Mouse (Mus musculus): ENCODE results near the gene Kcnip3. TPM values are rescaled to one million over a fixed set of nuclear protein-coding genes. Genes with fewer than 3 reads are reported as not detected.

Gene Kcnip3
- total and polyA plus RNA-seq, 3 experiments: 0.22 TPM; not detected in 2

GRCm38 (mm10) chr2:127531592-127531991 is 9.7 kb upstream of the Kcnip3 start:
- no peaks in the 10 kb centered on the region for H3K9me3 ChIP-seq (replicated peaks; ENCODE audit: insufficient read depth, low read length)
- no peaks in the 10 kb centered on the region for H3K27me3 ChIP-seq (ENCODE audit: control insufficient read depth in 1 of 2, insufficient read depth in 2 of 2, low read length in 2 of 2)
- no peak for TF ChIP-seq MAX (IDR thresholded peaks at IDR 0.05; ENCODE audit: low read length)
- no peak for TF ChIP-seq MEF2A (IDR thresholded peaks at IDR 0.05; ENCODE audit: extremely low read depth, insufficient replicate concordance, low read depth, low read length, poor library complexity, severe bottlenecking)
- TF ChIP-seq TBP (IDR thresholded peaks at IDR 0.05; ENCODE audit: low read depth, low read length): no peak
- TF ChIP-seq USF2 (IDR thresholded peaks at IDR 0.05; ENCODE audit: borderline replicate concordance in 1 of 2, insufficient read depth in 1 of 2, low read depth in 1 of 2, low read length in 2 of 2): no peak
- no peak for TF ChIP-seq MYC (IDR thresholded peaks at IDR 0.05; ENCODE audit: low read depth, low read length)
- no peak for TF ChIP-seq USF1 (IDR thresholded peaks at IDR 0.05; ENCODE audit: low read depth, low read length)
- no peak for TF ChIP-seq UBTF (IDR thresholded peaks at IDR 0.05; ENCODE audit: borderline replicate concordance, insufficient read depth, low read depth, low read length)
- H3K27ac ChIP-seq (ENCODE audit: control insufficient read depth, low read depth, low read length): no peak overlapping the region
- H3K79me2 ChIP-seq (ENCODE audit: control insufficient read depth, insufficient read depth, low read length, poor library complexity): no peaks in the 10 kb centered on the region
- H3K4me3 ChIP-seq (ENCODE audit: control insufficient read depth in 1 of 2, insufficient read depth in 1 of 2, low read depth in 2 of 2, low read length in 2 of 2): no peak overlapping the region
- DNase-seq (ENCODE audit: low read depth, low spot score): no peak
- no peaks in the 10 kb centered on the region for H3K36me3 ChIP-seq (ENCODE audit: control insufficient read depth in 1 of 2, insufficient read depth in 2 of 2, low read length in 2 of 2)
- H3K4me1 ChIP-seq (ENCODE audit: control insufficient read depth in 1 of 2, insufficient read depth in 2 of 2, low read length in 2 of 2): no peaks in the 10 kb centered on the region
- H3K9ac ChIP-seq (ENCODE audit: control insufficient read depth, low read depth, low read length, poor library complexity, severe bottlenecking): no peak overlapping the region

- Histone ChIP-seq H3K27ac (ENCODE audit: control insufficient read depth, low read depth, low read length) (no peak overlapping the region), H3K36me3 (ENCODE audit: control insufficient read depth in 1 of 2, insufficient read depth in 2 of 2, low read length in 2 of 2) (no peaks in the 10 kb centered on the region), H3K9me3 (replicated peaks; ENCODE audit: insufficient read depth, low read length) (no peaks in the 10 kb centered on the region), H3K4me1 (ENCODE audit: control insufficient read depth in 1 of 2, insufficient read depth in 2 of 2, low read length in 2 of 2) (no peaks in the 10 kb centered on the region), H3K9ac (ENCODE audit: control insufficient read depth, low read depth, low read length, poor library complexity, severe bottlenecking) (no peak overlapping the region), H3K79me2 (ENCODE audit: control insufficient read depth, insufficient read depth, low read length, poor library complexity) (no peaks in the 10 kb centered on the region), H3K27me3 (ENCODE audit: control insufficient read depth in 1 of 2, insufficient read depth in 2 of 2, low read length in 2 of 2) (no peaks in the 10 kb centered on the region), H3K4me3 (ENCODE audit: control insufficient read depth in 1 of 2, insufficient read depth in 1 of 2, low read depth in 2 of 2, low read length in 2 of 2) (no peak overlapping the region)
- no peak for TF ChIP-seq ETS1 (IDR thresholded peaks at IDR 0.05; ENCODE audit: low read depth, low read length)
- TF ChIP-seq USF1 (IDR thresholded peaks at IDR 0.05; ENCODE audit: low read depth, low read length): no peak
- TF ChIP-seq ZNF384 (IDR thresholded peaks at IDR 0.05; ENCODE audit: low read depth, low read length): no peak
- no peak for TF ChIP-seq GATA1 (IDR thresholded peaks at IDR 0.05; ENCODE audit: low read depth, low read length)
- TF ChIP-seq POLR2A (IDR thresholded peaks at IDR 0.05; ENCODE audit: control insufficient read depth in 1 of 2, insufficient read depth in 1 of 2, low read depth in 1 of 2, low read length in 2 of 2, poor library complexity in 1 of 2): no peak
- TF ChIP-seq CHD2 (IDR thresholded peaks at IDR 0.05; ENCODE audit: low read length): no peak
- no peak for TF ChIP-seq GABPA (IDR thresholded peaks at IDR 0.05; ENCODE audit: low read depth, low read length)
- no peak for TF ChIP-seq TBP (IDR thresholded peaks at IDR 0.05; ENCODE audit: low read depth, low read length)
- TF ChIP-seq ZMIZ1 (IDR thresholded peaks at IDR 0.05; ENCODE audit: low read depth, low read length): no peak
- TF ChIP-seq RAD21 (IDR thresholded peaks at IDR 0.05; ENCODE audit: low read depth, low read length): no peak
- no peak for TF ChIP-seq EP300 (IDR thresholded peaks at IDR 0.05; ENCODE audit: low read depth in 1 of 2, low read length in 2 of 2)
- no peak for TF ChIP-seq SIN3A (IDR thresholded peaks at IDR 0.05; ENCODE audit: low read length)
- TF ChIP-seq HCFC1 (IDR thresholded peaks at IDR 0.05; ENCODE audit: low read depth, low read length): no peak
- no peak for TF ChIP-seq RCOR1 (IDR thresholded peaks at IDR 0.05; ENCODE audit: low read depth, low read length)
- no peak for TF ChIP-seq MAX (IDR thresholded peaks at IDR 0.05; ENCODE audit: low read length)
- no peak for DNase-seq (ENCODE audit: low read depth, low spot score)
Measured at GRCm38 (mm10) chr2:127530418-127530817, 8.5 kb upstream of the Kcnip3 start.

All from MEL (cell line).